In the genomic region with DNA sequence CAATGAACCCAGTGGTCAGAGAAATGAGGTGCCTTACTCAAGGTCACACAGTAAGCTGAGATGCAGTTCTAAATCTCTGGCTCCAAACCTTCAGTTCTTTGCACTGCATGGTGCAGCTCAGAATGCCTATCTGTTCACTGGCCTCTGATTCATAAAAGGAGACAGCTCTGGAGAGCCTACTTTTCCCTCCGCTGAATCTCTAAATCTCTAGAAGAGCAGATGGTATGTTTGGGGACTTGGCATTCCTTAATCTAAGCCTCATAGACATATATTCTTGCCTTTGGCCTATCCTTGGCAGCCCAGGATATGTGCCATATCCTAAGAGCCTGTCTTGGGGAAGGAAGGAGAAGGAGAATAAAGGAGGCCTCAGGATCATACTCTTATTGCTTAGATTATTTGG, we compare ENCODE assay signal across 21 mouse cellular contexts.
DNase-seq lines count a peak whose midpoint lies in the region; ATAC-seq lines count a peak whose summit lies in the region.
"Had no signal": no experiment of that assay in that cellular context is flagged by ENCODE, and none has a peak within 500 bp of the region (broad histone marks: within the 10 kb centered on the region; RNA-seq: fewer than 3 reads in every experiment).

No protein-coding gene starts in this region.

- peak; percentile 5 to 13 for DNase-seq in cerebellum, postnatal 10 days
- DNase-seq in cerebellum, adult 11-12 months, result no peak
- no peak for DNase-seq in frontal cortex, postnatal 14 days (ENCODE audit: low spot score in 2 of 2)
- DNase-seq in right cerebral cortex, adult 18-20 months, result peak; percentile 3
- no peak for DNase-seq in right cerebral cortex, postnatal 10 days (ENCODE audit: low spot score in 2 of 2)
- no peak for DNase-seq in kidney, adult 8-10 months
- DNase-seq: adrenal gland, adult 2 months; adrenal gland, postnatal 14 days; B cell, adult 2 months; cerebellum, adult 18-20 months; cerebellum, adult 9-10 months; embryo, embryonic 11 days; gastrocnemius, postnatal 25 days; heart, adult 18-20 months; heart, postnatal 10 days; heart, postnatal 36 days; kidney, adult 18-20 months had no signal

- ATAC-seq in frontal cortex, adult (ENCODE audit: low TSS enrichment), result peak; percentile 94
- ATAC-seq: forebrain, embryonic 16.5 days; hindbrain, embryonic 16.5 days; intestine, embryonic 15.5 days had no signal

Comparison
In these comparisons a context has a peak if more than half of its experiments do, and no peak if none do; other contexts are left out.
1. DNase-seq: peak in cerebellum, postnatal 10 days (2 of 2) and right cerebral cortex, adult 18-20 months (single experiment); none in cerebellum, adult 11-12 months (single experiment), frontal cortex, postnatal 14 days (0 of 2), right cerebral cortex, postnatal 10 days (0 of 2) and kidney, adult 8-10 months (0 of 2).